Mouse (Mus musculus) neural tube, embryonic 12.5 days (tissue): ENCODE data around the gene Gm10282. TPM values are rescaled to one million over a fixed set of nuclear protein-coding genes. Genes with fewer than 3 reads are reported as not detected.

Source experiments
- ATAC-seq: fragments of 200-750 bp; cut with Nextera tagmentation; 2 replicates; pipeline ENCODE4 v1.8.0; 2017; ENCODE audit warnings: low read depth, mild to moderate bottlenecking, moderate TSS enrichment, moderate library complexity; ENCODE audit not compliant: low FRiP score
- H3K27ac ChIP-seq: fragments of 300-500 bp; sonication (generic); 2 replicates; pipeline ENCODE4 v1.5.1; 2016
- H3K27me3 ChIP-seq: fragments of 300-500 bp; sonication (generic); replicated peaks from 2 replicates; pipeline ENCODE4 v1.6.1; 2016; ENCODE audit warnings: mild to moderate bottlenecking
- H3K36me3 ChIP-seq: fragments of 300-500 bp; sonication (generic); 2 replicates; pipeline ENCODE4 v1.6.1; 2016; ENCODE audit warnings: mild to moderate bottlenecking
- H3K4me1 ChIP-seq: fragments of 300-500 bp; sonication (generic); 2 replicates; pipeline ENCODE4 v1.6.1; 2016
- H3K4me2 ChIP-seq: fragments of 300-500 bp; sonication (generic); replicated peaks from 2 replicates; pipeline ENCODE4 v1.6.1; 2016; ENCODE audit warnings: mild to moderate bottlenecking
- H3K4me3 ChIP-seq: fragments of 300-500 bp; sonication (generic); 2 replicates; pipeline ENCODE4 v1.5.1; 2016
- H3K9ac ChIP-seq: fragments of 300-500 bp; sonication (generic); 2 replicates; pipeline ENCODE4 v1.6.1; 2016; ENCODE audit warnings: mild to moderate bottlenecking
- H3K9me3 ChIP-seq: fragments of 300-500 bp; sonication (generic); 2 replicates; pipeline ENCODE4 v1.6.1; 2016; ENCODE audit warnings: mild to moderate bottlenecking
- WGBS: fragments of 180-500 bp; shearing (Covaris S2); methylation state at CpG from one replicate; pipeline ENCODE4 v1.1.7; 2016; 5-methylcytosine and 5-hydroxymethylcytosine counted together
- polyA plus RNA-seq: library from polyadenylated mRNA; unstranded; fragments of >200 nt; fragmentation: Nextera tagmentation; extraction: Ambion mirVana; gene quantifications from 2 replicates; pipeline ENCODE4 v1.2.1, GENCODE M21; 2016

Gm10282 gene
- polyA plus RNA-seq, 1 experiment from 2014 or later: 25.2 TPM

GRCm38 (mm10) chr8:72337034-72337433, 32.0 kb upstream of the Gm10282 start:
- Histone ChIP-seq H3K36me3 (peaks cover 58% of the 10 kb centered on the region), H3K4me1 (no peaks in the 10 kb centered on the region), H3K27me3 (no peaks in the 10 kb centered on the region), H3K27ac (no peak overlapping the region), H3K9ac (no peak overlapping the region), H3K9me3 (no peaks in the 10 kb centered on the region), H3K4me2 (no peak overlapping the region), H3K4me3 (no peak overlapping the region)
- no peak for ATAC-seq

- Histone ChIP-seq H3K4me1 (no peaks in the 10 kb centered on the region), H3K4me3 (no peak overlapping the region), H3K9ac (no peak overlapping the region), H3K4me2 (no peak overlapping the region), H3K9me3 (no peaks in the 10 kb centered on the region), H3K36me3 (peaks cover 51% of the 10 kb centered on the region), H3K27me3 (no peaks in the 10 kb centered on the region), H3K27ac (no peak overlapping the region)
- 84% methylated on average over 2 of the region's 2 CpGs for WGBS
- no peak for ATAC-seq
These were observed 31.2 kb upstream of the Gm10282 start for GRCm38 (mm10) chr8:72336273-72336672.

- no peak overlapping the region for H3K4me3 ChIP-seq
- WGBS: 67% methylated on average over 4 of the region's 4 CpGs
These were observed 29.1 kb upstream of the Gm10282 start for GRCm38 (mm10) chr8:72334144-72334641.

GRCm38 (mm10) chr8:72333429-72334143, 28.5 kb upstream of the Gm10282 start:
- no peak overlapping the region for H3K4me2 ChIP-seq
- no peak overlapping the region for H3K9ac ChIP-seq
- H3K4me3 ChIP-seq: no peak overlapping the region
- H3K27me3 ChIP-seq: no peaks in the 10 kb centered on the region
- 51% methylated on average over 3 of the region's 3 CpGs for WGBS
- no peak for ATAC-seq
- H3K27ac ChIP-seq: no peak overlapping the region
- no peaks in the 10 kb centered on the region for H3K4me1 ChIP-seq
- peaks cover 24% of the 10 kb centered on the region for H3K36me3 ChIP-seq
- H3K9me3 ChIP-seq: no peaks in the 10 kb centered on the region

More at GRCm38 (mm10) chr8:72334144-72334641, 29.1 kb upstream of the Gm10282 start:
- H3K9me3 ChIP-seq: no peaks in the 10 kb centered on the region
- H3K9ac ChIP-seq: no peak overlapping the region
- no peak overlapping the region for H3K4me2 ChIP-seq
- no peak for ATAC-seq
- H3K27me3 ChIP-seq: no peaks in the 10 kb centered on the region
- H3K36me3 ChIP-seq: peaks cover 31% of the 10 kb centered on the region
- no peaks in the 10 kb centered on the region for H3K4me1 ChIP-seq
- no peak overlapping the region for H3K27ac ChIP-seq

- Histone ChIP-seq H3K27me3 (no peaks in the 10 kb centered on the region), H3K27ac (no peak overlapping the region), H3K9me3 (no peaks in the 10 kb centered on the region), H3K4me3 (no peak overlapping the region), H3K4me2 (no peak overlapping the region), H3K4me1 (no peaks in the 10 kb centered on the region), H3K9ac (no peak overlapping the region), H3K36me3 (peaks cover 10% of the 10 kb centered on the region; the same call in 1 of the 2 replicates)
- 92% methylated on average over 4 of the region's 4 CpGs for WGBS
- no peak for ATAC-seq
These were observed 26.6 kb upstream of the Gm10282 start for GRCm38 (mm10) chr8:72331631-72332030.

- no peaks in the 10 kb centered on the region for H3K4me1 ChIP-seq
- no peak for ATAC-seq
- H3K36me3 ChIP-seq: peaks cover 7% of the 10 kb centered on the region; the same call in 1 of the 2 replicates
- H3K9ac ChIP-seq: no peak overlapping the region
- 86% methylated on average over 6 of the region's 6 CpGs for WGBS
- H3K4me3 ChIP-seq: no peak overlapping the region
- no peaks in the 10 kb centered on the region for H3K9me3 ChIP-seq
- no peak overlapping the region for H3K4me2 ChIP-seq
- H3K27me3 ChIP-seq: no peaks in the 10 kb centered on the region
- H3K27ac ChIP-seq: no peak overlapping the region
These were observed 25.9 kb upstream of the Gm10282 start for GRCm38 (mm10) chr8:72330806-72331516.

GRCm38 (mm10) chr8:72329116-72329515, 24.1 kb upstream of the Gm10282 start:
- no peaks in the 10 kb centered on the region for H3K27me3 ChIP-seq
- ATAC-seq: no peak
- no peak overlapping the region for H3K4me2 ChIP-seq
- no peaks in the 10 kb centered on the region for H3K9me3 ChIP-seq
- 94% methylated on average over 3 of the region's 3 CpGs for WGBS
- H3K36me3 ChIP-seq: no peaks in the 10 kb centered on the region
- no peak overlapping the region for H3K27ac ChIP-seq
- H3K9ac ChIP-seq: no peak overlapping the region
- H3K4me1 ChIP-seq: no peaks in the 10 kb centered on the region
- no peak overlapping the region for H3K4me3 ChIP-seq

- Histone ChIP-seq H3K9me3 (no peaks in the 10 kb centered on the region), H3K4me1 (peaks cover 5% of the 10 kb centered on the region), H3K27me3 (peaks cover 36% of the 10 kb centered on the region), H3K27ac (no peak overlapping the region), H3K4me3 (no peak overlapping the region), H3K36me3 (no peaks in the 10 kb centered on the region), H3K9ac (no peak overlapping the region), H3K4me2 (no peak overlapping the region)
- 83% methylated on average over 2 of the region's 2 CpGs for WGBS
- no peak for ATAC-seq
These were observed 19.6 kb upstream of the Gm10282 start for GRCm38 (mm10) chr8:72324708-72325107.

- ATAC-seq: no peak
- Histone ChIP-seq H3K4me3 (no peak overlapping the region), H3K4me2 (no peak overlapping the region), H3K27ac (no peak overlapping the region), H3K9ac (no peak overlapping the region), H3K27me3 (peaks cover 42% of the 10 kb centered on the region), H3K36me3 (no peaks in the 10 kb centered on the region), H3K9me3 (no peaks in the 10 kb centered on the region), H3K4me1 (peaks cover 10% of the 10 kb centered on the region)
- WGBS: 86% methylated on average over 10 of the region's 10 CpGs
These were observed 19.1 kb upstream of the Gm10282 start for GRCm38 (mm10) chr8:72324036-72324706.

- no peak overlapping the region for H3K4me2 ChIP-seq
- H3K36me3 ChIP-seq: no peaks in the 10 kb centered on the region
- H3K4me3 ChIP-seq: no peak overlapping the region
- peaks cover 17% of the 10 kb centered on the region for H3K4me1 ChIP-seq
- H3K9ac ChIP-seq: no peak overlapping the region
- no peak for ATAC-seq
- H3K27me3 ChIP-seq: peaks cover 49% of the 10 kb centered on the region
- no peaks in the 10 kb centered on the region for H3K9me3 ChIP-seq
- 64% methylated on average over 6 of the region's 6 CpGs for WGBS
- H3K27ac ChIP-seq: no peak overlapping the region
These were observed 18.2 kb upstream of the Gm10282 start for GRCm38 (mm10) chr8:72323131-72323725.

GRCm38 (mm10) chr8:72322471-72322889, 17.4 kb upstream of the Gm10282 start:
- H3K27ac ChIP-seq: no peak overlapping the region
- H3K27me3 ChIP-seq: peaks cover 49% of the 10 kb centered on the region
- WGBS: 75% methylated on average over 7 of the region's 7 CpGs
- no peaks in the 10 kb centered on the region for H3K9me3 ChIP-seq
- peaks cover 17% of the 10 kb centered on the region for H3K4me1 ChIP-seq
- ATAC-seq: no peak
- H3K4me2 ChIP-seq: no peak overlapping the region
- H3K36me3 ChIP-seq: no peaks in the 10 kb centered on the region
- H3K9ac ChIP-seq: no peak overlapping the region
- H3K4me3 ChIP-seq: no peak overlapping the region
